Mouse (Mus musculus) olfactory bulb, adult 2 months (tissue): Measurements from ENCODE around the gene E030018B13Rik.

Experiments
- CTCF ChIP-seq: fragments of 200-500 bp; IDR thresholded peaks from 2 replicates; pipeline ENCODE4 v1.5.1; 2012; ENCODE audit warnings: low read depth, mild to moderate bottlenecking, low read length, moderate library complexity; ENCODE audit not compliant: insufficient read depth
- POLR2A ChIP-seq: fragments of 200-500 bp; IDR thresholded peaks from 2 replicates; pipeline ENCODE4 v1.6.1; 2012; ENCODE audit warnings: mild to moderate bottlenecking, low read depth, low read length, moderate library complexity; ENCODE audit not compliant: insufficient read depth

DNA sequence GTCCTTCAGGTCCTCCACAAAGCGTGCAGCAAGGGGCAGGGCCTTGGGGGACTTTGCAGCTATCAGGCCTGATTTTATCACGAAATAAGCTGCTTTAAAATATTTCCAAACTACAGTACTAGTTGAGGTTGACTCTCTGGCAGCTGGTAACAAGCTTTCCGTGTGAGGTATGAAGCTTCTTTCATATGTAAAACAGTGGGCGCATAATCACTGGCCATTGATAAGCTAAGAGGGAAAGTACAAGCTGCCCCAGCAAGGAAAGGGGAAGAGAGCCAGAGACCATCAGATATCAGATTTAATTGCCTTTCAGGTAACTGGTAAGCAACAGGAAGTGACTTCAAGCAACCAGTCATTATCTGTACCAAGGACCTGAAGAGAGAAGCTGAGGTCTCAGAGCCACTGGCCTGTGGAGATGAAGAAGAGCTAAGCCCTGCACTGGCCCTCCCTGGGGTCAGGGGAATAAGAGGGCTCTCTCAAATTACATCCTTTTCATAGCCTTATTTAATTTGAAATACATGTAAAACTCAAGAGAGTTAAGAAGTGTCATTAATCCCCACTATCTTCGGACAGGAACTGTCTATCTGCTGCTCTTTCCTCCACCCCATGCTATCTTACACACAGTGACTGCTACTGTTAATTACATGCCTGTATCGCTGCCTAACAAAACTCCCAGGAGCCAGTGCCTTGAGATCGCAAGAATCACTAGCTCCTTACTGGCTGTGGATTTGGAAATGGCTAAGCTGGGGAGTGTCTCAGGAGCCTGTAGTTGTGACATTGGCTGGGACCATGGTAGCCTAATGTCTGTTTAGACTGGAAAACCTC, 35.6 kb downstream of the E030018B13Rik start:
- TF ChIP-seq CTCF (no peak), POLR2A (no peak)
